Comparison of ENCODE assay signal across 25 mouse cellular contexts in genomic region chr12:44939106-44939505, GRCm38 (mm10).
"Had no signal": no experiment of that assay in that cellular context is flagged by ENCODE, and none has a peak within 500 bp of the region (broad histone marks: within the 10 kb centered on the region; RNA-seq: fewer than 3 reads in every experiment).

No protein-coding gene starts in this region.

- H3K4me3 ChIP-seq: layer of hippocampus, adult 2 months; limb, embryonic 10.5 days; limb, embryonic 13.5 days; liver, embryonic 12.5 days; liver, embryonic 15.5 days; lung, embryonic 15.5 days; megakaryocyte, embryonic 14.5 days; midbrain, embryonic 10.5 days; midbrain, embryonic 13.5 days; neural tube, embryonic 12.5 days; neural tube, embryonic 15.5 days had no signal

- H3K4me2 ChIP-seq: limb, embryonic 13.5 days; liver, embryonic 12.5 days; liver, embryonic 15.5 days; lung, embryonic 15.5 days; midbrain, embryonic 13.5 days; neural tube, embryonic 12.5 days; neural tube, embryonic 15.5 days had no signal

- H3K36me3 ChIP-seq: limb, embryonic 10.5 days; limb, embryonic 13.5 days; liver, embryonic 12.5 days; liver, embryonic 15.5 days; lung, embryonic 15.5 days; midbrain, embryonic 10.5 days; midbrain, embryonic 13.5 days; neural tube, embryonic 12.5 days; neural tube, embryonic 15.5 days had no signal

- ATAC-seq: liver, embryonic 12.5 days; midbrain, embryonic 13.5 days had no signal

- H3K27me3 ChIP-seq: limb, embryonic 13.5 days; liver, embryonic 12.5 days; liver, embryonic 15.5 days; lung, embryonic 15.5 days; megakaryocyte, embryonic 14.5 days; midbrain, embryonic 13.5 days; neural tube, embryonic 12.5 days; neural tube, embryonic 15.5 days had no signal

- H3K9me3 ChIP-seq: limb, embryonic 10.5 days; limb, embryonic 13.5 days; liver, embryonic 12.5 days; liver, embryonic 15.5 days; lung, embryonic 15.5 days; megakaryocyte, embryonic 14.5 days; midbrain, embryonic 10.5 days; midbrain, embryonic 13.5 days; neural tube, embryonic 12.5 days; neural tube, embryonic 15.5 days had no signal

- H3K27ac ChIP-seq: kidney, postnatal 0 days; layer of hippocampus, adult 2 months; limb, embryonic 10.5 days; limb, embryonic 13.5 days; liver, embryonic 12.5 days; liver, embryonic 15.5 days; lung, embryonic 15.5 days; midbrain, embryonic 10.5 days; midbrain, embryonic 13.5 days; neural tube, embryonic 12.5 days; neural tube, embryonic 15.5 days; stomach, postnatal 0 days had no signal

- H3K4me1 ChIP-seq: limb, embryonic 10.5 days; liver, embryonic 12.5 days; liver, embryonic 15.5 days; lung, embryonic 15.5 days; megakaryocyte, embryonic 14.5 days; midbrain, embryonic 10.5 days; midbrain, embryonic 13.5 days; neural tube, embryonic 12.5 days; neural tube, embryonic 15.5 days had no signal

- DNase-seq: kidney, adult 9 months; layer of hippocampus, adult 9-11 months; liver; lung, adult 18-20 months; lung, postnatal 10 days; lung, postnatal 36 days; right cerebral cortex, adult 18-20 months; right cerebral cortex, postnatal 14 days; right cerebral cortex, postnatal 4 days; thymus, adult 2 months; thymus, postnatal 14 days; thymus, postnatal 4 days had no signal

- H3K9ac ChIP-seq: limb, embryonic 13.5 days; liver, embryonic 12.5 days; liver, embryonic 15.5 days; lung, embryonic 15.5 days; midbrain, embryonic 13.5 days; neural tube, embryonic 12.5 days; neural tube, embryonic 15.5 days had no signal
